Mouse (Mus musculus) forebrain, embryonic 12.5 days (tissue): ENCODE measurements around the gene Aatk. TPM values are rescaled to one million over a fixed set of nuclear protein-coding genes. Genes with fewer than 3 reads are reported as not detected.

Experiments
- microRNA counts: library from miRNA; unstranded; fragments of <30 nt; microRNA quantifications from one replicate; lab custom pipeline; 2017
- microRNA-seq: library from miRNA; unstranded; fragments of <30 nt; microRNA quantifications from one replicate; pipeline ENCODE4, GENCODE M21; 2017
- polyA plus RNA-seq: library from polyadenylated mRNA; unstranded; fragments of >200 nt; fragmentation: Nextera tagmentation; extraction: Ambion mirVana; gene quantifications from 2 replicates; pipeline ENCODE4 v1.2.1, GENCODE M21; 2016

The Aatk gene
- polyA plus RNA-seq, 1 experiment from 2014 or later = 6.1 TPM

MicroRNAs within 50 kb of the gene (microRNA counts, 519-probe panel; counts per million panel counts)
- microRNA mmu-miR-338-3p (lab: Ali Mortazavi, UCI) (1,624 counts per million, percentile 7 among the panel's probes with 10 or more counts), microRNA mmu-miR-338-5p (lab: Ali Mortazavi, UCI) (not detected)

Small RNA genes lying within 50 kb of the gene (microRNA-seq; reads per million reads assigned to microRNA genes)
- not detected for gene Gm25948
- gene Mir3065 = not detected
- gene Mir338 = not detected

Other genes starting within 250 kb of the Aatk start
- 100 TPM in 2 replicates for gene Chmp6, start 133.7 kb downstream of the Aatk start, polyA plus RNA-seq
- 11.2 and 12.0 TPM in 2 replicates for gene Baiap2, start 104.4 kb downstream of the Aatk start, polyA plus RNA-seq
- gene Cep131, start 39.7 kb upstream of the Aatk start, polyA plus RNA-seq = 48.2 and 51.0 TPM in 2 replicates
- 17.3 and 20.9 TPM in 2 replicates for gene Tepsin, start 51.6 kb upstream of the Aatk start, polyA plus RNA-seq
- gene Ndufaf8, start 51.8 kb upstream of the Aatk start, polyA plus RNA-seq = 52.5 and 62.0 TPM in 2 replicates
- 88.6 and 91.3 TPM in 2 replicates for gene Slc38a10, start 104.2 kb upstream of the Aatk start, polyA plus RNA-seq
- 23.5 and 24.0 TPM in 2 replicates for gene Bahcc1, start 185.8 kb upstream of the Aatk start, polyA plus RNA-seq